In the genomic region with DNA sequence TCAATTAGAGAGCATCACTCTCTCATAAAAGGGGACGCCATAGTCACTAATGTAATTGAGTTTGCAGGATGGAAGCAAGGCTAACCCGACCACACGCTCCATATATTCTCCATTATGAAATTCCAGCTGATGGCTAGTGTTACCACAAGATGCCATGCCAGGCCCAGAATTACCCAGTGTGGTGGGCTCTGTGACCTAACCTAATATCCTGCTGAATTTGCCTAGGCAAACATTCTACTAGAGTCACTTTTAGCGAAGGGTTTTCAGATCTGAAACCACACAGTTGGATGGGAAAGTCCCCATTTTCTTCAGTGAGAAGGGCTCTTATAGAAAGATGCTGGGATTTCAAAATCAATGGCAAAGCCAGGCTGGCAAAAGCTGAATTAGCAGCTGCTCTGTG, we compare ENCODE assay signal across 15 mouse cellular contexts.
DNase-seq lines count a peak whose midpoint lies in the region; TF ChIP-seq lines count a peak whose summit lies in the region.
"Had no signal": no experiment of that assay in that cellular context is flagged by ENCODE, and none has a peak within 500 bp of the region (broad histone marks: within the 10 kb centered on the region; RNA-seq: fewer than 3 reads in every experiment).

No protein-coding gene starts in this region.

- H3K27ac ChIP-seq in layer of hippocampus, adult 2 months, result peak overlapping the region; percentile 61
- H3K27ac ChIP-seq: heart, embryonic 13.5 days; liver, embryonic 15.5 days; macrophage had no signal

- H3K4me3 ChIP-seq in layer of hippocampus, adult 2 months, result no peak overlapping the region
- H3K4me3 ChIP-seq: heart, embryonic 13.5 days; liver, embryonic 15.5 days had no signal

- no peaks in the 10 kb centered on the region for H3K36me3 ChIP-seq in splenic B cell, adult 2 months (ENCODE audit: control insufficient read depth, insufficient read depth, low read length, poor library complexity, severe bottlenecking)
- H3K36me3 ChIP-seq: heart, embryonic 13.5 days; liver, embryonic 15.5 days had no signal

- no peaks in the 10 kb centered on the region for H3K27me3 ChIP-seq in splenic B cell, adult 2 months (ENCODE audit: control insufficient read depth, insufficient read depth, low read length, poor library complexity, severe bottlenecking)
- H3K27me3 ChIP-seq: Patski had no signal

- no peak for DNase-seq in layer of hippocampus, adult 2 months (ENCODE audit: low spot score in 2 of 2)
- no peak for DNase-seq in layer of hippocampus, adult 18-20 months (ENCODE audit: low spot score in 2 of 2)
- peak; percentile 30 for DNase-seq in Muller cell, postnatal 12 days (ENCODE audit: inconsistent ontology term)
- DNase-seq in induced T-regulatory cell, adult 2 months (ENCODE audit: low read depth), result peak; percentile 76
- peak; percentile 54 for DNase-seq in splenic B cell, adult 2 months (ENCODE audit: low read depth, low spot score)
- no peak for DNase-seq in testis, postnatal 10 days (ENCODE audit: low spot score)
- no peak for DNase-seq in left cerebral cortex, postnatal 4 days
- DNase-seq in left cerebral cortex, postnatal 14 days (ENCODE audit: low spot score in 2 of 2), result no peak
- DNase-seq: cerebellum, postnatal 14 days; gastrocnemius, postnatal 36 days; midbrain, embryonic 14.5 days had no signal

- intact Hi-C loops in left cerebral cortex, postnatal 4 days (cut with DNase I), result no loop called here
- intact Hi-C loops in left cerebral cortex, postnatal 14 days (cut with DNase I), result no loop called here

- no peak for TF ChIP-seq CTCF in layer of hippocampus, adult 2 months (conservative IDR thresholded peaks at IDR 0.05)

Comparison
In these comparisons a context has a peak if more than half of its experiments do, and no peak if none do; other contexts are left out.
1. DNase-seq: peak in Muller cell, postnatal 12 days (single experiment), induced T-regulatory cell, adult 2 months (single experiment) and splenic B cell, adult 2 months (single experiment); none in layer of hippocampus, adult 2 months (0 of 2), layer of hippocampus, adult 18-20 months (0 of 2), testis, postnatal 10 days (single experiment), left cerebral cortex, postnatal 4 days (single experiment) and left cerebral cortex, postnatal 14 days (0 of 2).